Mouse (Mus musculus): ENCODE results near the gene Btbd9. TPM values are rescaled to one million over a fixed set of nuclear protein-coding genes. Genes with fewer than 3 reads are reported as not detected.
"Not testable (repeated sequence)": the region's sequence is repeated elsewhere in the genome, so short reads cannot be mapped to it uniquely, and the experiment has no call there.

The Btbd9 gene
- total RNA-seq, 2 experiments from 2014 or later: 149 to 174 TPM

DNA sequence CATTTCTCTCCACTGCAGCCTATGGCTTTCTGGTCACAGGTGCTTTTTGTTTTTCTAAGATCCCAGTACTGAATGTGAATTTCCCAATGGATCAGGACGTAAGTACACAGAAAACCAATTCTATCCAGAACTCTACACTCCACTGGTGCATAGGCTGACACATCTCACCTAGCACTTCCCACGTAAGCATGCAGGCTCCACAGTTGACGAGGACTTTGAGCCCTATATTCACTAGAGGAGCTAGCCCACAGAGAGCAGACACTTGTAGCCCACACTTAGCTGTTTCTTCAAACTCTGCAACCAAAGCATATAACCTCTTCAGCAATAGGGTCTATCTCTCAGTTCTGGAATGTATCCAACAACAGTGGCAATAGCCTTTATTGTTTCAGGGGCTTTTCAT, 19.8 kb downstream of the Btbd9 start:
- no peak for DNase-seq

DNA sequence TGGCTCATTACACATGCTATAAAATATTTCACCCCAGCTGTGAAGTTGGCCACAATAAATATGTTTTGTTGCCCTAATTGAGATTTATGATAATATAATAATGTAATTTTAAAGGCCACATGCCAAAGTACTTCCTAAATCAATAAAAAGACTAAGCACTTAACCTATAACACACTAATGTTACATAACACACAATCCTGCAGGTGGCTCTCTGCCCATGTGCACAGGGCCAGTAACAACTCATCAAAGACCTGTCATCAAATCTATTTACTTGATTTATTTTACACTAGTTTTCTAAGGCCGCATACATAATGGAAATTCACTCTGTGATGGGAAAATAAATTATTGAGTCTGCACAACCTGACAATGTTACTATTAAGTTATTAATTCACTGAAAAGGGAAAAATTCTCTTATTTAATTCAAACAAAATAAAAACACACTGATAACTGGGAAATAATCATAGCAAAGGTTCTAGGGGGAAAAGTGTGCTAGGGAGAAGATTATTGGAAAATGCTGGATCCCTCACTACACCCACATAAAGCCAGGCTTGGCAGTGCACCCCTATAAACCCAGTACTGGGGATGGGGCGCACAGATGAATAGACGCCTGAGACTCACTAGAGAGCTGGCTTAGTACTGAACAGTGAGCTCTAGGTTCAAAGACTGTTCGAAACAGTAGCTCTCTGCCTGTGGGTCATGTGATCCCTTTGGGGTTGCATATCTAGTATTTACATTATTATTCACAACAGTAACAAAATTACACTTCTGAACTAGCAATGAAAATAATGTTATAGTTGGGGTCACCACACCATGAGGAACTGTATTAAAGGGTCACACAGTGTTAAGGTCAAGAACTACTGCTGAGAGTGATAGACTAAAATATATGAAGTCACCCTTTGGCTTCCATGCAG, 23.0 kb downstream of the Btbd9 start:
- peak in 1 of 2 experiments; percentile 61 for DNase-seq

DNA sequence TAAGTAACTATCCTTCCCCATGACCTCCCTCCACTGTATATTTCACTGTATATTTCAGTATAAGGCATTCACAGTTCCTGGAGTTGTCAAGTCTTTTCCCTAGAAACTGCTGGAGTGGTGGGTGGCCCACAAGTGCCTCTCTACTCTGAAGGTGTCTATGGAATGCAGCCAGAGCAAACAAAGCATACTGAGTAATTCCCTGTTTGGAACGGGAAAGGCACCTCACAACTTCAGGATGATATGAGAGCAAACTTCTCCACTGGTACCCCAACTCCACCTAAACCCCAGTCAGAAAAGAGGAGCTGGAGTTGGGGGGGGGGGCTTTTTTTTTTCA, 25.5 kb downstream of the Btbd9 start:
- no peak for DNase-seq

DNA sequence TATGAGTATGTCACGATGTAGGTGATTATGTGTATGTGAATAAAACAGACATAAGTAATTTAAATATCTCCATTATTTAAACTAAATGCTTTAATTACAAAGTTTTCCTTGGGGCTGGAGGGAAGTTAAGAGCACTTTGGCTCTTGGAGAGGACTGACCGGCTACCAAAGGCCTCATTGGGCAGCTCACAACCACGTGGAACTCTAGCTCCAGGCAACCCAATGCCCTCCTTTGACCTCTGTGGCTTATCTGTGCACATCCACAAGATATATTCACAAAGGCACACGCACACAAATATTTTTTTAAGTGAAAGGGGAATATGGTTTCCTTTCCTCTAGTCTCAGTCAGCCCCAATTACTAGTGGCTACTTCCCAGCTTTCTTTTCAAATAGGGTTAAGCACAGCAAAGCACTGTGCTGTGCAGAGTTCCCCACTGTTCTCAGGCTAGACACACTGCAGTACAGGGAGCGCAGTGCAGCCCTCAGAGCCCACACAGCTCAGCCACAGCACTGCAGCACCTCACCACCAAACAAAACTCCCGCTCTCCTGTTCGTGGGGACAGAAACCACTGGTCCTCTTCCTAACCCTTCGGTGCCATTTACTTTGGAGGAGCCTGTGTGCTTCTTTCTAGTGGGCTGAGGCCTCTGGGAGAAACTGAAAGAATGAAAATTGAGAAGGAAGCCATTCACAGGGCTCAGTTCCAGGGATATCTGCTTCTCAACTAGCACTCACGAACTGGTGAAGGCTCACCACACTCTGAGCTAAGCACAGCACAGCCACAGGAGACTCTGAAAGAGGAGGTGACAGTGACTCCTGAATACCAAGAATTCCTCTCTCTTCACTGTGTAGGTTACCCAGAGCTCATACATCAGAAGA, 26.2 kb downstream of the Btbd9 start:
- DNase-seq: no peak

DNA sequence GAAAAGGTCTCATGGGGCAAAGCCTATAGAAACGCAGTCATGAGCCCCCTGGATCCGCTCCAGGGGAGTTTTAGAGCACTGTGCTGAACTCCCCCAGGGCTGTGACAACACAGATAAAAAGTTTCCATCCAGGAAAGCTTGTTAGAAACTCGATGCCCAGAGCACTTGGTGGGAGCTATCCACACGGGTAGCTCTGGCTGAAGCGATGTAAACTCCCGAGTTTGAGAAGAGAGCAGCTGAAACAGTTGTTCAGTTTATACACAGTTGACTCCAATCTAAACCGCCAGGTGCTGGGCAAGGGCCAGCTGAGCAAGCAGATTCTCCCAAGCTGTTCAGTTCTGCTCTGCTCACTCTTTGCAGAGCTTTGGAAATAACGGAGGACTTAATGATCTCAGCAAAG, 37.2 kb downstream of the Btbd9 start:
- DNase-seq: peak; percentile 75 to 78

DNA sequence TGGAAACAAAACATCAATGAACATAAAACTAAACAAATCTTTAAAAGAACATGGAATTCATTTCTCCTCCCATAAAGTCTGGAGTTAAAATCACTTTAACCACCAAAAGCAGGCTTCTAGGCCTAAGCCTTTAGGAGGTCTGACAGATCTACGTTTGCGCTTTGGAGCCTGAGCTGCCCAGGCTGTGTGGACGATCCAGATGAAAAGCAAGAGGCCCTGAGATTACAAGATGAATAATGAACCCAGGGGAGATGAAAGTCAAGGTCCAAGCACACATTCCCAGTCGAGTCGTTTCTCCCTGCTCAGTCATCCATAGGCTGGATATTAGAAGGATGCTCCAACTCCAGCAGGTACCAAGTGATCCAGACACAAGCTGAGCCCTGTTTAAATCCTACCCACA, 39.6 kb downstream of the Btbd9 start:
- DNase-seq: no peak

DNA sequence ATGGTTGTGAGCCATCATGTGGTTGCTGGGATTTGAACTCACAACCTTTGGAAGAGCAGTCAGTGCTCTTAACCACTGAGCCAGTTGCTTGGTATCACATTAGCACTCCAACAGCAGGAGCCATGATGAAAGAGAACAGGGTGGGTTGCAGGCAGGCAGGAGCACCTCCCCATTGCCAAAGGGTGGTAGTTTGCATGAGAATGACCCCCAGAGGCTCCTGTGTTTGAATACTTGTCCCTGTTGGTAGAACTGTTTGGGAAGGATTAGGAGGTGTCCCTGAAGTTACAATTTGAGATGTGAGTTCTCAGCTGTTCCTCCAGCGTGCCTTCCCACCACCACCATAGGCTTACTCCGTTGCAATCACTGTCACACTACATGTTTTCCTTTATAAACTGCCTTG, 43.2 kb downstream of the Btbd9 start:
- no peak for DNase-seq

DNA sequence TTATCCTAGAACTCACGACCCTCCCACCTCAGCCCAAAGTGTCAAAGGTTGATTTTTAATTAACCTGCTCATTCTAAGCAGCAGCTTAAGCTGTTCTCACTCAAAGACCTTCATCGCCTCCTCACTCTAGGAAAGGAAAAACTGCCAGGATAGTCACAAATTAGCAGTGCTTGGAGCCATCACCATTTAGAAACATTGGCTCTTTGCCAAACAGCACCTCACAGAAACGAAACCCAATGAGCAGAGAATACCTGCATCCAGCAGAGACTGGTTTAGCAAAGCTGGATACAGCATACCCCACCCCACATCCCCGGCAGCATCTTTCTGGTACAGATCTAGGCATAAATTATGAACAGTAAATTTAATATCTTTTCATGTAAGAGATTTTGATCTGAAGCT, 45.7 kb downstream of the Btbd9 start:
- DNase-seq: no peak

DNA sequence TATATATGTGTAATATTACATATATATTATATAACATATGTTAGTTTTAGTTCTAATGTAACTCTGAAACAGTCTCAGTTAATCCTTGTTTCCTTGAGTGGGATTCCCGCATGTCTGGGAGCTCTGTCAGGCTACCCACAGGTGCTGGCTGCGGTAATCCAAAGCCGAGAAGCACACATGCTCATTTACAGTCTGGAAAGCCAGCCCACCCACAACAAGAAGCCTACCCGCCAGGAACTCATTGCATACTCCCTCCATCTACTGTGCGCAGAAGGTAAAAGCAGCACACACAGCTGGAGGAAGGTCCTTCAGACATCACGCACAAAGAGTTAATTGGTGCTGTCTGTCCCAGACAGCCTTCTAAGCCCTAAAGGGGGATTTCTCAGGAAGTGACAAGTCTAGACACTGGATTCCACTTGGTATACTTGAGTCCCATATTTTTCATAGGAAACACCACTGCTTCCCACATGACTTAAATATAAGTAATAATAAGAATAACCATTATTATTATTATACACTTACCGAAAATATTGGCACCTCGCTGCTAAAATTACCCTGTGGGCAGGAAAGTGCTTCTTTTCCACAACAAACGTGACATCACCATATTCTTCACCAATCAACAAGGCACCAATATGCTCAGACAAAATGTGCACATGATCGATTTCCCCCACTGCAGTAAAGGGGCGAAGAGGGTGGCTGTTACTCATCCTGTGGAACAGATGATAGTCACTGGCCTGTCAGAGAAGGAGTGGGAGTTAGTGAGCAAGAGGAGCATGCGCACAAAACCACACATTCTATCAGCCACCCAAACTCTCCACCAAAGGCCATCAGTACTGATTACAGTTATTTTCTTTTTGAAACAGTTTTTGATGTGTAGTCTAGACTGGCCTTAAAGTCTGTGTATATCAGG, 46.4 kb downstream of the Btbd9 start:
- peak in 1 of 2 experiments; percentile 52 for DNase-seq

DNA sequence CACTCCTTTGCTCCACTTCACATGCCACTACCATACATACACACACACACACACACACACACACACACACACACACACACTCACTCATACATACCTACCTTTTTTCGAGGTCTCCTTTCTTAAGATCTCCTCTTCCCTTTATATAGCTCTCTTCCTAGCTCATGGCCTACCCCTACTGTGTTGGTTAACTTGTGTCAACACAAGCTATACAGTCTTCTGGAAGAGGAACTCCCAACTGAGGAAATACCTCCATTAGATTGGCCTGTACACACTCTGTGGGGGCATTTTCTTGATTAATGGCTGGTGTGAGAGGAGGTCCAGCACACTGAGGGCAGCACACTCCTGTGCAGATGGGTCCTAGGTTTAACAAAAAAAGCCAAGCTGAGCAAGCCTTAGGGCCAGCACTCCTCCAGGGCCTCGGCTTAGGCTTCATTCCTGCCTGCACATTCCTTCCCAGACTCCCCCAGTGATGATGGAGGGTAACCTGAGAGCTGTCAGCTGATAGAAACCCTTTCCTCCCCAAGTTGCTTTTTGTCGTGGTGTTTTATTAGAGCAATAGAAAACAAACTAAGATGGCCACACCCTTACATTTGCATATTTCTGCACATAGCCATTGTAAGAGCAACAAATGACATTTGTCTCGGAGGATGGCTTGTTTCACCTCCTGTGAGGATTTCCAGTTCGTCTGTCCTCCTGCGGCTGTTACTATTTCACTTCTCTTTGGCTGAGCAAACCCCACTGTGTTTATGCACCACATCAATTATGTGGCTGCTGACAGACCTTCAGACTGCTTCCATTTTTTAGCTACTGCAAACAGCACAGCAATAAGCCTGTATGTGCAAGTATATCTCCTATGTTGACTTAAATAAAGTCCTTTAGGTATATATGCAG, 50.6 kb downstream of the Btbd9 start:
- no peak for DNase-seq

DNA sequence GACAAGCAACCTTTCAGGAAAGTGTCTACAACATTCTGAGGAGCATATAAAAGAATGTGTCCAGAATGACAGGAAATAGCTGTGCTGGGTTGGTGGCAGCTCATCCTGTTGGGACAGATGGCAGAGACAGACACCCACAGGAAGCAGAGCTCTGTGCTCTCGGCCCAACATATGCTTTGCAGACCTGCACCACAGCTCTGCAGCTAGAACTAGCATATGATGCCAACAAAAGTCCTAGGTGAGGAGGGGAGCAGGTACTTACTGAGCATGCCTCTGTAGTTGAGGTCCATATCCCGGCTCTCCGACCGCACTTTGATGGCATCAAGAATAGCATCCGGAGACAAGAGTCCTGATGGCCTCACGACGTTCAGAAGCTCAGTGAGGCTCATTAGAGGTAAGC, 51.8 kb downstream of the Btbd9 start:
- DNase-seq: peak; percentile 75 to 81

DNA sequence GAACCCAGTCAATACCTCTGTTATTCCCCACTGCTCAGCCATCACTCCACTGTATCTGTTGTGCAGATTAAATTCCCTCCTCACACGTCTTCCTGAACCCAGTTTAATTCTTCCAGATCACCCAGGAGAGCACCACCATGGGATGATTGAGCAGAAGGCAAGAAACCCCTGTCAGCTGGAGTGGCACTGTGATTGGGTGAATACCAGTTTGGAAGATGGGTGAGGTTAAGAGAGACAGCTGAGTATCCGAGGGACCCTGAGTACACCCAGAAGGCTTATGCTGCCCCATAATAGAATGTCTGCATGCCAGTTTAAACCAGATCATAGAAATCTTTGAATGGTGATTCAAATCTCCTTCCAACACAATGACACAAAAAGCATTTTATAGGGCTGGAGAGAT, 52.5 kb downstream of the Btbd9 start:
- no peak for DNase-seq

DNA sequence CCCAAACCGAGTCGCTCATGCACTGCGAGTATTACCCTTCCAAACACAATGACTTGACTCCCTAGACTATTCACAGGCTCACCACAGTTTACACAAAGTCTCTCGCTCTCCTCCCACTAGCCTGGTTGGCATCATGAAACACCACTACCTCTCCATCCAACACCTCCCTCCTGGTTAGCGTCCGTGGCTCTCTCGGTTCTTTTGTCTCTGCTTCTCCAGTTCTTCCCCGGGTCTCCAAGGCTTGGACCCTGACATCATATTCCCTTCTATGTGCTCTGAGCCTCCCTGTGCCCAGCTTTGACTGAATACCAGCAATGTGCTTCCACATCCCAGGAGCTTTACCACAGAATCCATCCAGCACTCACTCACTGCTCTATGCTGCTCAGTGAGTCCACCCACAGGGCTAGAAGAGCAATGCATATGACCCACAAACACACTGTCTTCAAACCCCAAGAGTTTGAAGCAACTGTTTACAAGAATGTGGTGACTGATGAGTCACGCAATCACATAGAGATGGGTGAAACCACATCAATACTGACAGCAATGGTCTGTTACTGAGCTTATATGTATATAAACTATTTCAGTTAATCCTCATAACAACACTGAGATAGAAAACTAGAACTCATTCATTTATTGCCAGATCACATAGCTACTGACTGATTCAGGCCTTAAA, 53.7 kb downstream of the Btbd9 start:
- no peak for DNase-seq

DNA sequence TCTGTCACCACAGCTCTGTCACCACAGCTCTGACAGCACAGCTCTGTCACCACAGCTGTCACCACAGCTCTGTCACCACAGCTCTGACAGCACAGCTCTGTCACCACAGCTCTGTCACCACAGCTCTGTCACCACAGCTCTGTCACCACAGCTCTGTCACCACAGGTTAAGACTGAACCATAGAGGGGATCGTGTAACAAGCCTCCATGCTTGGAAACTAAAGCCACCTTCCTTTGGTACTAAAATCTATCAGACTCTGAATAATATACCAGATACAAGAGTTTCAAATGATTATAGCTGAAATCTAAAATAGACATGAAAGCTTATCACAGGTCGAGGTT, 57.1 kb downstream of the Btbd9 start:
- DNase-seq: not testable (repeated sequence)

DNA sequence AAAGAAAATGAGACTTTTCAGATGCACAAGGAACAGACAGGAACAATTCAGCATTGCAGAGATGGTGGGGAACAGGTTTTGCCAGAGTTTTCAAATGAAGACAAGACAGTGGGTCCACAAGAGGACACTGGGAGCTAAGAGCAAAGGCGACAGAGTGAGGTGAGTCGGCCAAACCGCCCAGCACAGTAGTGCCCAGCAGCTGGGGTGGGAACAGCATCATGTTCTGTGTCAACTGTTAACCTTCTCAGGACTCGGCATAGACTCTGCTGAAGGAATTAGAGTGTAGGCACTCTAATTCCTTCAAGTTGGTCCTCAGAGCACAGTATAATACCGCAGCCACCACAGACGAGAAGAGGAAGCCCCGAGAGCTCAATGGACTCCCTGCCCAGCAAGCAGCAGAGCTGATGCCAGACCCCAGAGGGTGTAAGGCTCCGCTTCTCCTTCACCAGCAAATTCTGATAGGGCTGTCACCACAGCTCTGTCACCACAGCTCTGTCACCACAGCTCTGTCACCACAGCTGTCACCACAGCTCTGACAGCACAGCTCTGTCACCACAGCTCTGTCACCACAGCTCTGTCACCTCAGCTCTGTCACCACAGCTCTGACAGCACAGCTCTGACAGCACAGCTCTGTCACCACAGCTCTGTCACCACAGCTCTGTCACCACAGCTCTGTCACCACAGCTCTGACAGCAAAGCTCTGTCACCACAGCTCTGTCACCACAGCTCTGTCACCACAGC, 57.7 kb downstream of the Btbd9 start:
- DNase-seq: no peak

DNA sequence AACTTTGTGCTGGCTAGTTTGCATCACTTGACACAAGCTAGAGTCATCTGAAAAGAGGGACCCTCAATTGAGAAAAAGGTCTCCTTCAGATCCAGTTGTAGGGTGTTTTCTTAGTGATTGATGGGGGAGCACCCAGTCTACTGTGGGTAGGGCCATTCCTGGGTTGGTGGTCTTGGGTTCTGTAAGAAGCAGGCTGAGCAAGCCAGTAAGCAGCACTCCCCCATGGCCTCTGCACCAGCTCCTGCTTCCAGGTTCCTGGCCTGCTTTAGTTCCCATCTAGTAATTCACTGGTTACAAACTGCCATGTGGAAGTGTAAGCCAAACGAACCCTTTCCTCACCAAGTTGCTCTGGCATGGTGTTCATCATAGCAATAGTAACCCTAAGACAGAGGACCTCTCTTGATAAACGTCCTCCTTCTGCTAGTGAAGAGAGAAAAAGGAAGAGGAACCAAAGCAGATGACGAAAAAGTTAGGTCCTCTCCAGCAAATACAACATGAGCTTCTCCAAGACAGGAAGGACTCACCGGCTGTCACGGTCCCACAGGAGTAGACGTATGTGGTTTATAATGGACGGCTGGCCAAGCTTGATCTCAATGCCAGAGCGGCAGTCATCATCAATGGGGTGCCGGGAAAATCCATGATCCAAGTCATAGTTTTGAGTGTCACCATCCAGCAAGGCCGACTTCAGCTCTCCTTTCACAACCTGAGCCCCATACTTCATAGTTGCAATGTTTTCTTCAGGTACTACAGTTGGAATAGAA, 59.5 kb downstream of the Btbd9 start:
- no peak for DNase-seq

DNA sequence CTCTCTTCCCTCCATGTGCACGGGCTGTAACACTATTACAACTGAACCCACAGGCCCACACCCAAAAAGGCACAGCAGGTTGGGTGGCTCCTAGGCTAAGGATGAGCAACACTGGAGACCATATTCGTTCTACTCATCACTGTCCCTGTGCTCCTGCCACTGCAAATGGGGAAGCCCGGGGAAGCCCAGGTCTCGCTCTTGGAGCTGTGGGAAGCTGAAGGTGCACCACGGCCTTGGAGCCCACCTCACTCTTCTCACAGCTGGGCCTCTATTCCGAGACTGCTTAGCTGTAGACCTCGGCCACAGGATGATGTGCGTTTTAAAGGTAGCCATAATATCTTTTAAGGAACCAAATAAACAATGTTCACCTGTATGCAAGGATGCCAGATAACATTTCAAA, 60.9 kb downstream of the Btbd9 start:
- no peak for DNase-seq

DNA sequence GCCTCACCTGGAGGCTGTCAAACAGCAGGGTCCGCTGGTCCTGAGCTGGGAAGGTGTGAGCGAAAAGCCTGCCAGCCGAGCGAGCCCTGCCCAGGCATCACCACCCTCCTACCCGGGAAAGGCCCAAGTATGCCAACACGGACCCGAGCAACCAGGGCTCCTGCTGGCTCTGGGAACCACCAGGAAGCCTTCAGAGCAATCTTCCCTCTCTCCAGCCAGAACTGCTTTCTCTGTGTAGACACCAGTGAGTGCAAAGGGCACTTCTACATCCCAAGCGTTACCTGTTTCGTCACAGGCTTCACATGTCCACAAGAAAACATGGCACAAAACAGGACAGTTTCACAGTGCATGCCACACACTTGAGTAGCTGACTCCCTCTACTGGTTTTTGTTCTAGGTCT, 63.3 kb downstream of the Btbd9 start:
- no peak for DNase-seq

DNA sequence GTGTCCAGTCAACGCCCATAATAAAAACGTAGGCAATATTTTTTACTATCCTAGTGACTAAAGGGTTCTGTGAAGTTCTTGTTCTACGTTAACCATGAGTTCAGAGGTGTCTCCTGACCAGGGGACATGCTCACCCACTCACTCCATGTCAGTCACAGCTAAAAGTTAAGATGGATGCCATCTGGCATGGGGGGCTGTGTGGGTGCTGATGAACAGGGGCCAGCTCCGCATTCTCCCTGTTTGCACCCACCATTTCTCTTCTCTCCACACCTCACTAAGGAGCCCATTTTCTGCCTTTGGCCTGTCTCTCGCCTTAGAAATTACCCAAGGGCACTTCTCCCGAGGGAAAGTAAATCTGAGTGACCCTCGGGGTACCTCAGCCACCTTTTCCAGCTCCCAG, 63.8 kb downstream of the Btbd9 start:
- no peak for DNase-seq

DNA sequence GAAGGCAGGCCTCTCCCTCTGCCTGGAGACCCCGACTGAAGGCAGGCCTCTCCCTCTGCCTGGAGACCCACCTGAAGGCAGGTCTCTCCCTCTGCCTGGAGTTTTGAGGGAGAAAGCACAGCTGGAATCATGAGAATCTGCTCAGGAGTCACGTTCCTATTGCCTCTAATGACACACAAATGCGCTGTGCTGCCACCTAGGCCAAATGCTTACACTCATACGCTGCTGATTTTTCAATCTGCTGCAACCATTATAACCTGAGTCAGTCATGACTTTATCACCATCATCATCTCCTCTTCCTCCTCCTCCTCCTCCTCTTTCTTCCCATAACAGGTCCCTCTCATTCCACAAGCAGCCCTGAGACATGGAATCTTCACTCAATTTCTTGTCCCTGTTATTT, 64.3 kb downstream of the Btbd9 start:
- no peak for DNase-seq
